Mouse (Mus musculus): ENCODE results near the gene Prkaca. TPM values are rescaled to one million over a fixed set of nuclear protein-coding genes. Genes with fewer than 3 reads are reported as not detected.

Prkaca gene
- polyA plus RNA-seq, 1 experiment = 81.8 TPM

DNA sequence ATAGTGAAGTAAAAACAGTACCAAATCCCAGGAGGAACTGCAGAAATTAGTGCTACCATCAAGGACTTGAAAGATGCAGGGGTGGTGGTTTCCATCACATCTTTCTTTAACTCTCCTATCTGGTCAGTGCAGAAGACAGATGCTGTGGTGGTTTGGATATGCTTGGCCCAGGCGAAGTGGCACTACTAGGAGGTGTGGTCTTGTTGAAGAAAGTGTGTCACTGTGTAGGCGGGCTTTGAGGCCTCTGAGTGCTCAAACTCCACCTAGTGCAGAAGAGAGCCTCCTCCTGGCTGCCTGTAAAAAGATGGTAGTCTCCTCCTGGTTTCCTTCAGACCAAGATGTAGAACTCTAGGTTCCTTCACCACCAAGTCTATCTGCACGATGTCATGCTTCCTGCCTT is 27.3 kb upstream of the Prkaca start:
- Histone ChIP-seq H3K4me3 (ENCODE audit: insufficient read depth, low read length) (no peak overlapping the region), H3K4me1 (ENCODE audit: control insufficient read depth, insufficient read depth, low read length) (no peaks in the 10 kb centered on the region), H3K27ac (ENCODE audit: insufficient read depth, low read depth, low read length) (no peak overlapping the region)
- no peak for TF ChIP-seq POLR2A (IDR thresholded peaks at IDR 0.05; ENCODE audit: borderline replicate concordance, low read depth, low read length)
- no peak for TF ChIP-seq CTCF (IDR thresholded peaks at IDR 0.05; ENCODE audit: low read depth, low read length)

- peaks cover 7% of the 10 kb centered on the region for H3K4me1 ChIP-seq (ENCODE audit: control insufficient read depth, insufficient read depth, low read length)
- no peak overlapping the region for H3K27ac ChIP-seq (ENCODE audit: insufficient read depth, low read depth, low read length)
- no peak for TF ChIP-seq CTCF (IDR thresholded peaks at IDR 0.05; ENCODE audit: low read depth, low read length)
- TF ChIP-seq POLR2A (IDR thresholded peaks at IDR 0.05; ENCODE audit: borderline replicate concordance, low read depth, low read length) = no peak
- H3K4me3 ChIP-seq (ENCODE audit: insufficient read depth, low read length) = peak overlapping the region; percentile 62
Measured at GRCm38 (mm10) chr8:83954749-83955105, 18.1 kb upstream of the Prkaca start.

GRCm38 (mm10) chr8:83955106-83955957 is 17.5 kb upstream of the Prkaca start, which contains the start of the genes Gm10644 and Asf1b:
Gene Gm10644, minus strand, starts transcription at chr8:83955205.
Gene Asf1b, plus strand, starts transcription at chr8:83955507.
- peaks cover 7% of the 10 kb centered on the region for H3K4me1 ChIP-seq (ENCODE audit: control insufficient read depth, insufficient read depth, low read length)
- TF ChIP-seq CTCF (IDR thresholded peaks at IDR 0.05; ENCODE audit: low read depth, low read length) = peak; percentile 11; the same call in 1 of the 2 replicates
- TF ChIP-seq POLR2A (IDR thresholded peaks at IDR 0.05; ENCODE audit: borderline replicate concordance, low read depth, low read length) = no peak; the same call in 1 of the 2 replicates
- peak within 1 kb of the TSS; percentile 77 for H3K4me3 ChIP-seq (ENCODE audit: insufficient read depth, low read length)
- no peak within 1 kb of the TSS for H3K27ac ChIP-seq (ENCODE audit: insufficient read depth, low read depth, low read length)

DNA sequence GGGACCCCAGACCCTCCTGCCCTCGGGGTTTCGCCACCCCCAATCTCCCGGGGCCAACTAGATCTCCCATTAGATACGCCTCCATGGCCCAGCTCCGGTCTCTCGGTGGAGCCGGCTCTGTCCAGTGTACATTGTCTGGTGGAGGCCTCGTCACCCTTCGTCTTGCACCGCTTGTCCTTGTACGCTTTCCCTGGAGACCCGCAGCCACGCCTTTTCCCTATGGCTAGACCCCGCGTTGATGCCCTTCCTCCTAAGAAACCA is 16.9 kb upstream of the Prkaca start:
- H3K4me3 ChIP-seq (ENCODE audit: insufficient read depth, low read length) = peak overlapping the region; percentile 77
- TF ChIP-seq POLR2A (IDR thresholded peaks at IDR 0.05; ENCODE audit: borderline replicate concordance, low read depth, low read length) (no peak), CTCF (IDR thresholded peaks at IDR 0.05; ENCODE audit: low read depth, low read length) (no peak)
- peaks cover 7% of the 10 kb centered on the region for H3K4me1 ChIP-seq (ENCODE audit: control insufficient read depth, insufficient read depth, low read length)
- H3K27ac ChIP-seq (ENCODE audit: insufficient read depth, low read depth, low read length) = no peak overlapping the region

- Histone ChIP-seq H3K4me3 (ENCODE audit: insufficient read depth, low read length) (peak overlapping the region; percentile 77), H3K27ac (ENCODE audit: insufficient read depth, low read depth, low read length) (no peak overlapping the region), H3K4me1 (ENCODE audit: control insufficient read depth, insufficient read depth, low read length) (peaks cover 7% of the 10 kb centered on the region)
- TF ChIP-seq CTCF (IDR thresholded peaks at IDR 0.05; ENCODE audit: low read depth, low read length) = 0 out of 2 replicates have a peak, but pooled peaks have one; percentile 10
- TF ChIP-seq POLR2A (IDR thresholded peaks at IDR 0.05; ENCODE audit: borderline replicate concordance, low read depth, low read length) = no peak
Measured at GRCm38 (mm10) chr8:83956789-83957188, 16.0 kb upstream of the Prkaca start.

- Histone ChIP-seq H3K4me3 (ENCODE audit: insufficient read depth, low read length) (no peak overlapping the region), H3K4me1 (ENCODE audit: control insufficient read depth, insufficient read depth, low read length) (peaks cover 22% of the 10 kb centered on the region), H3K27ac (ENCODE audit: insufficient read depth, low read depth, low read length) (no peak overlapping the region)
- TF ChIP-seq CTCF (IDR thresholded peaks at IDR 0.05; ENCODE audit: low read depth, low read length) (no peak), POLR2A (IDR thresholded peaks at IDR 0.05; ENCODE audit: borderline replicate concordance, low read depth, low read length) (no peak)
Measured at GRCm38 (mm10) chr8:83964015-83964765, 8.6 kb upstream of the Prkaca start.

GRCm38 (mm10) chr8:83967701-83968100 is 5.1 kb upstream of the Prkaca start:
- Histone ChIP-seq H3K4me1 (ENCODE audit: control insufficient read depth, insufficient read depth, low read length) (peaks cover 28% of the 10 kb centered on the region), H3K4me3 (ENCODE audit: insufficient read depth, low read length) (no peak overlapping the region), H3K27ac (ENCODE audit: insufficient read depth, low read depth, low read length) (no peak overlapping the region)
- no peak for TF ChIP-seq CTCF (IDR thresholded peaks at IDR 0.05; ENCODE audit: low read depth, low read length)
- no peak for TF ChIP-seq POLR2A (IDR thresholded peaks at IDR 0.05; ENCODE audit: borderline replicate concordance, low read depth, low read length)

DNA sequence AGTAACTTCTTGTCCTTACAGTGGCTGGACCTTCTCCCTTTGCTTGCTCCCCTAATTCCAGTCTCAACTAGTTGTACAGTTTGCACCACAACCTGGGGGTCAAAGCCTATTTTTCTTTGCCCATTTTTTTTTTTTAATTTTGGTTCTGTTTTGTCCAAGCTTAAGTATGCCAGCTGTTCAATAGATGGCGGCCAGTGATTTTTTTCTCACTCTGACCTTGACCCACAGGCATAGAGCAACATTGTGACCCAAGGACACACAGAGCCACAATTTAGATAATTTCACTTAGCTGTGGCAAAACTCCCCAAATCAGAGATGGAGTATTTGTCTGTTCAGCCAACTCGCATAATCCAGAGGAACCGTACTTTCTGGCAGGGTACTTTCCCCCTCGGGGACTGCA is 1.7 kb upstream of the Prkaca start:
- no peak overlapping the region for H3K27ac ChIP-seq (ENCODE audit: insufficient read depth, low read depth, low read length)
- H3K4me3 ChIP-seq (ENCODE audit: insufficient read depth, low read length) = no peak overlapping the region
- H3K4me1 ChIP-seq (ENCODE audit: control insufficient read depth, insufficient read depth, low read length) = peaks cover 18% of the 10 kb centered on the region
- no peak for TF ChIP-seq POLR2A (IDR thresholded peaks at IDR 0.05; ENCODE audit: borderline replicate concordance, low read depth, low read length)
- no peak for TF ChIP-seq CTCF (IDR thresholded peaks at IDR 0.05; ENCODE audit: low read depth, low read length)

- Histone ChIP-seq H3K4me3 (ENCODE audit: insufficient read depth, low read length) (peak overlapping the region; percentile 74), H3K27ac (ENCODE audit: insufficient read depth, low read depth, low read length) (no peak overlapping the region), H3K4me1 (ENCODE audit: control insufficient read depth, insufficient read depth, low read length) (peaks cover 22% of the 10 kb centered on the region)
- TF ChIP-seq POLR2A (IDR thresholded peaks at IDR 0.05; ENCODE audit: borderline replicate concordance, low read depth, low read length) (no peak), CTCF (IDR thresholded peaks at IDR 0.05; ENCODE audit: low read depth, low read length) (no peak)
Measured at GRCm38 (mm10) chr8:83971661-83972060, 1.1 kb upstream of the Prkaca start.

Measured in bone marrow macrophage, adult 2 months (primary cell).